Mouse (Mus musculus): ENCODE measurements around the gene H2-Q7. TPM values are rescaled to one million over a fixed set of nuclear protein-coding genes. Genes with fewer than 3 reads are reported as not detected.
A peak's percentile ranks its signal among the peaks of the same experiment; 100 is the strongest.
"Not testable (repeated sequence)": the region's sequence is repeated elsewhere in the genome, so short reads cannot be mapped to it uniquely, and the experiment has no call there.

Gene H2-Q7
- total RNA-seq, 1 experiment from 2014 or later = 166 TPM

DNA sequence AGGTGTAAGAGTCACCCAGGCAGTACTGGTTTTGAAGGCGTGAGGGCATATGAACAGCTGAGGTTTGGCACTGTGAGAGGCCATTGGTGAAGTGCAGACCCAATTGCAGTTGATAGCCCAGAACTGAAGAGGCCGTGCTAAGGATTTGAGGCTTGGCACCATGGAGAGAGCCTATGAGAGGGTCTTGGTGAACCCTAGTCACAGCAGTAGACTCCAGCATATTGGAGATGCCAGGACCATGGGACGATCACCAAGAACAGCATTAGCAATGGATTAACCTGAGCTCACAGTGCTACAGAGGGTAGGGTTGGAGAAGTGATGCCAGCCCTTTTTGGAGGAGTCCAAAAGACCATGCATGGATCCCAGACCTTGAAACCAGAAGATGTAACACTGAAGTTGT, 6.8 kb upstream of the H2-Q7 start:
- ATAC-seq (ENCODE audit: extremely low read depth, insufficient number of reproducible peaks, low FRiP score, poor library complexity, severe bottlenecking) = not testable (repeated sequence)

DNA sequence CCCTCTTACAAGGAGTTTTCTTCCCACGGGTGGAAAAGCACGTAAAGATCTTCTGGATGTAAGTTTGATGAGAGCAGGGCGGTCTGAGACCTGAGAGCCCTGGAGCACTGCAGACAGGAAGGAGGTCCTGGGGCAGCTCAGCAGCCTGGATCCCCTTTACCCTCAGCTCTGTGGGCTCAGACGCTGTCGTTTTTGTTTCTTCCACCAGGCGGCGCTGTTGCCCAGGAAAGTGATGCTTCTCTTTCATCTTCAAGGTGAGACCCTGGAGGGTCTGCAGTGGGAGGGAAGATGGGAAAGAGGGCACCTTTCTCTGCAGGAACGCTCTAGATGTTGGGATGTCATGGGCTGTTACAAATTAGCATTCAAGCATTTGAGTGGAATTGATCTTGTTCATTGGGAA, 4.1 kb upstream of the H2-Q7 start:
- not testable (repeated sequence) for ATAC-seq (ENCODE audit: extremely low read depth, insufficient number of reproducible peaks, low FRiP score, poor library complexity, severe bottlenecking)

DNA sequence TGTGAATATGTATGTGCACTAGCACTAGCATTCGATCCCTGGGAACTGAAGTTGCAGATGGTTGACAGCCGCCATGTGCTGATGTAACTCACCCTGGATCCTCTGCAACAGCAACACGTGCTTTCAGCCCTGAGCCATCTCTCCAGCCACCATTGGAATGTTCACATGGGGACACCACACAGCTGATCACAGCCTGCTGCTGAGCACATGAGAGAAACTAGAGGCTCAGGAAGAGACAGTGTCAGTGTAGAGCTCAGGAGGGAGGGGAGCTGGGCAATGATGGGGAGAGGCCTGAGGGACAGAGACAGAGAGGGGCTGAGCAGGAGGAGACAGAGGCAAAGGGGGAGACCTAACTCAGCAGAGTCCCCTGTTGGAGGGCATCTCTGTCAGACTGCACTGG, 3.4 kb upstream of the H2-Q7 start:
- ATAC-seq (ENCODE audit: extremely low read depth, insufficient number of reproducible peaks, low FRiP score, poor library complexity, severe bottlenecking) = not testable (repeated sequence)

- ATAC-seq (ENCODE audit: extremely low read depth, insufficient number of reproducible peaks, low FRiP score, poor library complexity, severe bottlenecking) = not testable (repeated sequence)
Measured at GRCm38 (mm10) chr17:35437386-35437936, 1.5 kb upstream of the H2-Q7 start.

DNA sequence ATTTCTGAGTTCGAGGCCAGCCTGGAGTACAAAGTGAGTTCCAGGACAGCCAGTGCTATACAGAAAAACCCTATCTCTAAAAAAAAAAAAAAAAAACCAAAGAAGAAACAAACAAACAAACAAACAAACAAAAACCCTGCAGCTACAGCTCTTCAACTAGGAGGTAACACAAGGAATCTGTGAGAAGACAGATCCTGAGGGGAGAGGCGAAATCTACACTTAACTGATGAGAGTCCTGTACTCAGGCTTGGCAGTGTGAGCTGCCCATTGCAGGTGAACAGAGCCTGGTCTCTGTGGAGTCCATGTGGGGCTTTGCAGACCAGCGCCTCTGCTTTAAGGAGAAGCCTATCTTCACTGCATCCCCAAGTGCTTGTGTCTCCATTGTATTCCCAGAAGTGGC, 560 bp upstream of the H2-Q7 start:
- ATAC-seq (ENCODE audit: extremely low read depth, insufficient number of reproducible peaks, low FRiP score, poor library complexity, severe bottlenecking) = not testable (repeated sequence)

- ATAC-seq (ENCODE audit: extremely low read depth, insufficient number of reproducible peaks, low FRiP score, poor library complexity, severe bottlenecking) = not testable (repeated sequence)
Measured at GRCm38 (mm10) chr17:35439295-35439747, 366 bp downstream of the H2-Q7 start.

DNA sequence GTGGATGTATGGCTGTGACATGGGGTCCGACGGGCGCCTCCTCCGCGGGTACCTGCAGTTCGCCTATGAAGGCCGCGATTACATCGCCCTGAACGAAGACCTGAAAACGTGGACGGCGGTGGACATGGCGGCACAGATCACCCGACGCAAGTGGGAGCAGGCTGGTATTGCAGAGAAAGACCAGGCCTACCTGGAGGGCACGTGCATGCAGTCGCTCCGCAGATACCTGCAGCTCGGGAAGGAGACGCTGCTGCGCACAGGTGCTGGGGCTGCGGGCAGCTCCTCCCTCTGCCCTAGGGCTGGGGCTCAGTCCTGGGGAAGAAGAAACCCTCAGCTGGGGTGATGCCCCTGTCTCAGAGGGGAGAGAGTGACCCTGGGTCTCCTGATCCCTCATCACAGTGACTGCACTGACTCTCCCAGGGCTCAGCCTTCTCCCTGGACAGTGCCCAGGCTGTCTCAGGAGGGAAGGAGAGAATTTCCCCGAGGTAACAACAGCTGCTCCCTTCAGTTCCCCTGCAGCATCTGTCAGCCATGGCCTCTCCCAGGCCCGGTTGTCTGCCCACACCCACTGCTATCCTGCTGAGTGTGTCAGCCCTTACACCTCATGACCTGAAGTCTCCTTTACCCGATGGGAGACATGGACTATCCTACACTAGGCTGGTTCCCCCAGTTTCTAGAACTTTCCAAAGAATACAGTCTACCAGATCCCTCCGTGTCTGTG, 1.1 kb downstream of the H2-Q7 start:
- not testable (repeated sequence) for ATAC-seq (ENCODE audit: extremely low read depth, insufficient number of reproducible peaks, low FRiP score, poor library complexity, severe bottlenecking)

- not testable (repeated sequence) for ATAC-seq (ENCODE audit: extremely low read depth, insufficient number of reproducible peaks, low FRiP score, poor library complexity, severe bottlenecking)
Measured at GRCm38 (mm10) chr17:35442376-35442775, 3.4 kb downstream of the H2-Q7 start.

DNA sequence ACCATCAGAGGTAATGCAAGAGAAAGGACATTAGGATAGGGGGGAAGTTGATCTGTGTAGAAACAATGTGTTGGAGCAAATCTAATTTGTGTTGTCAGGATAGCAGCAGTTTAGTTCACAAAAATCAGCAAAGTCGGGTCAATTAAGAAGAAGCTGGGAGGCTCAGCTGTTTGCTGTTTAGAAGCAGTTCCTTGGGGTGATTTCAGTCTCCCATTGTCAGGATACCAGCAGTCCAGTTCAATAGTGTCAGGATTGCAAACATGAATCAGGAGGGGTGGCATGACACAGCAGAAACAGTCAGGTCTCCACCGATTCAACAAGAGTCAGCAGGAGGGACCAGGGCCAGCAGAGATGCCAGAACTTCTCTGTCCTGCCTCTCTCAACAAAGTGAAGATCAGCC, 5.6 kb downstream of the H2-Q7 start:
- not testable (repeated sequence) for ATAC-seq (ENCODE audit: extremely low read depth, insufficient number of reproducible peaks, low FRiP score, poor library complexity, severe bottlenecking)

DNA sequence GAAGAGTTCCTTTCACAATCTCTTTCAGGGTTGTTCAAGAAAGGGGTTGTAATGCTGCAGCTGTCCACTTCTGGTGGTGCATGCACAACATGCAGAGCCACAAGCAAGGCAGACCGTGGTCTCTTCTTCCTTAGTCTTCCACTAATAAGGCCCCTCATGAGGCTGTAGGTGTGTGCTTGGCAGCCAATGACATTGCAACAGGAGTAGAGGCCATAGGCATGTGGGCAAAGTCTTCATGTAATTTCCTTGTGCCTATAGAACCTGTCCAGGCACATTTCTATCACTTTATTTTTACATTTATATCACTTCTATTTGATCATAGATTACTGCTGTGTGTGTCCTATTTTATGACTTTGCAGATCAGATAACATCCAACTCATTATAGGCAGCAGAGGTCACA, 19.3 kb downstream of the H2-Q7 start:
- not testable (repeated sequence) for ATAC-seq (ENCODE audit: extremely low read depth, insufficient number of reproducible peaks, low FRiP score, poor library complexity, severe bottlenecking)

GRCm38 (mm10) chr17:35460513-35461341, 21.8 kb downstream of the H2-Q7 start:
- ATAC-seq (ENCODE audit: extremely low read depth, insufficient number of reproducible peaks, low FRiP score, poor library complexity, severe bottlenecking) = peak; percentile 65; the same call in 1 of the 2 replicates

DNA sequence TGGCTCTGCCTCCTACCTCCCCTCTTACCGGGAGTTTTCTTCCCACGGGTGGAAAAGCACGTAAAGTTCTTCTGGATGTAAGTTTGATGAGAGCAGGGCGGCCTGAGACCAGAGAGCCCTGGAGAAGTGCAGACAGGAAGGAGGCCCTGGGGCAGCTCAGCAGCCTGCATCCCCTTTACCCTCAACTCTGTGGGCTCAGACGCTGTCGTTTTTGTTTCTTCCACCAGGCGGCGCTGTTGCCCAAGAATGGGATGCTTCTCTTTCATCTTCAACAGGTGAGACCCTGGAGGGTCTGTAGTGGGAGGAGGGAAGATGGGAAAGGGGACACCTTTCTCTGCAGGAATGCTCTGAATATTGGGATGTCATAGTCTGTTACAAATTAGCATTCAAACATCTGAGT, 26.7 kb downstream of the H2-Q7 start:
- not testable (repeated sequence) for ATAC-seq (ENCODE audit: extremely low read depth, insufficient number of reproducible peaks, low FRiP score, poor library complexity, severe bottlenecking)

DNA sequence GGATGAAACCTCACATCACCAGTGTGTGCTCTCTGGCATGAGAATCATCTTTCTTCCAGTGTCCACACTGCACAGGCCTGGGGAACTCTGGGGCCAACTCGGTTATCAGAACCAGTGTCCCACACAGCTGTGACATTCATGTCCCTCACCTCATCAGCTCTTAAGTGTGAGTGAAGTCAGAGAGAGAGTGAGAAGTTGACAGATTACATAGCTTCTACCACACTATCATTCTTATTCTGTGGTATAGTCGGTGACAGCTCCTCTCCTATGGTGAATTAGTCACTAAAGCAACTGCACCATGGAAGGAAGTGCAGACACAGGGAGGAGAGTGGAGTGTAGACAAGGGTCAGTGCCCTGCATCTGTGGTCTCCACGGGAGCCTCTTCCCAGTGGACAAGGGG, 30.0 kb downstream of the H2-Q7 start:
- ATAC-seq (ENCODE audit: extremely low read depth, insufficient number of reproducible peaks, low FRiP score, poor library complexity, severe bottlenecking) = not testable (repeated sequence)

GRCm38 (mm10) chr17:35469842-35470751, 31.1 kb downstream of the H2-Q7 start, which contains the start of gene H2-Q10:
TSS of gene H2-Q10 (plus strand) at chr17:35470089.
- ATAC-seq (ENCODE audit: extremely low read depth, insufficient number of reproducible peaks, low FRiP score, poor library complexity, severe bottlenecking) = peak; percentile 46

DNA sequence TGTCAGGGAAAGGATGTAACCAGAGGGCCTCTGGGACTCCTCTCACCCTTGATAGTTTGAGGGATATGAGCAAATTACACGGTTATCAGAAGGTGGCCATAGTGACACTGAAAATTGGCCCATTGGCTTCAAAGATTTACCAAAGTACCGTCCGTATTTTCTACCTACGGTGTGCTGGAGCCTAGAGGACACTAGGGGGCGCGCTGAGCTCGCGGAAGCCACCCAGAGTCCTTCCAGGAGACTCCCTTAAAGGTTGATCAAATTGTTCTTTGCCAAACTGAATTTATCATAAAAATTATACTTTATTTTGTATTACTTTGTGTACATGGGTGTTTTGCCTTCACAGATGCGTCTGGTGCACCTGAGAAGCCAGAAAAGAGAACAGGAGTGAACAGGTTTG, 45.1 kb downstream of the H2-Q7 start:
- ATAC-seq (ENCODE audit: extremely low read depth, insufficient number of reproducible peaks, low FRiP score, poor library complexity, severe bottlenecking) = peak; percentile 85; the same call in 1 of the 2 replicates

GRCm38 (mm10) chr17:35485702-35486101, 46.7 kb downstream of the H2-Q7 start:
- no peak for ATAC-seq (ENCODE audit: extremely low read depth, insufficient number of reproducible peaks, low FRiP score, poor library complexity, severe bottlenecking)

DNA sequence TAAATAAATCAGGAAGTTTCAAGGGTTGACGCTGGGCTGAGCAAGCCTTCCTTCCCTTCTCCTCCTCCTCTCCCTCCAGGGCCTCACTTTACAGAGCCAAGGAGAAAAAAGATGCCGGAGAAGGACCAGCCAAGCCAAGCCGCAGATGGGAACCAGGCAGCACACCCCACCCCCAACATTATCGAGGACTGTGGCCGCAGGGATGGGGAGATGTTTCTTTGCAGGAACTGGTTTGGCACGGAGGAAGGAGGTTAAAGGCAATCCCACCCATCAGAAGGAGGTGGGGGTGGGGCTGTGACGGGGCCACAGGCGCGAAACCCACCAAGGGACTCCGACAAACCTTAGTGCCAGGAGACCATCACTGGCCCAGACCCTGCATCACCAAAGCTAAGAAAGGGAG, 47.8 kb downstream of the H2-Q7 start:
- no peak for ATAC-seq (ENCODE audit: extremely low read depth, insufficient number of reproducible peaks, low FRiP score, poor library complexity, severe bottlenecking)

GRCm38 (mm10) chr17:35488041-35488440, 49.1 kb downstream of the H2-Q7 start:
- ATAC-seq (ENCODE audit: extremely low read depth, insufficient number of reproducible peaks, low FRiP score, poor library complexity, severe bottlenecking) = no peak

- ATAC-seq (ENCODE audit: extremely low read depth, insufficient number of reproducible peaks, low FRiP score, poor library complexity, severe bottlenecking) = no peak
Measured at GRCm38 (mm10) chr17:35490320-35490719, 51.4 kb downstream of the H2-Q7 start.
